Mouse (Mus musculus) liver, adult 2 months (tissue): ENCODE data around the gene Syn3. TPM values are rescaled to one million over a fixed set of nuclear protein-coding genes. Genes with fewer than 3 reads are reported as not detected.

ENCODE experiments used
- DNase-seq: peaks from one replicate; pipeline ENCODE4 v3.0.0-alpha.2; 2011; ENCODE audit warnings: low read depth, low spot score; ENCODE audit errors: extremely low read depth
- H3K27ac ChIP-seq: fragments of 200-500 bp; replicated peaks from 2 replicates; pipeline ENCODE4 v1.5.1; 2012; ENCODE audit warnings: low read depth, mild to moderate bottlenecking, control low read depth, inconsistent platforms, low read length; ENCODE audit not compliant: insufficient read depth
- H3K27me3 ChIP-seq: fragments of 200-500 bp; 2 replicates; pipeline ENCODE4 v1.6.1; 2012; ENCODE audit warnings: mild to moderate bottlenecking, moderate library complexity, low read length, inconsistent platforms; ENCODE audit not compliant: control insufficient read depth, insufficient read depth
- H3K36me3 ChIP-seq: fragments of 200-500 bp; 2 replicates; pipeline ENCODE4 v1.6.1; 2012; ENCODE audit warnings: low read length, inconsistent platforms; ENCODE audit not compliant: control insufficient read depth, insufficient read depth
- H3K4me1 ChIP-seq: fragments of 200-500 bp; 2 replicates; pipeline ENCODE4 v1.6.1; 2011; ENCODE audit warnings: low read length; ENCODE audit not compliant: control insufficient read depth, insufficient read depth
- H3K4me3 ChIP-seq: fragments of 200-500 bp; 2 replicates; pipeline ENCODE4 v1.5.1; 2011; ENCODE audit warnings: low read depth, mild to moderate bottlenecking, control low read depth, low read length, moderate library complexity; ENCODE audit not compliant: insufficient read depth
- H3K79me2 ChIP-seq: fragments of 200-500 bp; 2 replicates; pipeline ENCODE4 v1.6.1; 2012; ENCODE audit warnings: inconsistent platforms, mild to moderate bottlenecking, low read length, moderate library complexity; ENCODE audit not compliant: control insufficient read depth, insufficient read depth
- H3K9ac ChIP-seq: fragments of 200-500 bp; 2 replicates; pipeline ENCODE4 v1.6.1; 2012; ENCODE audit warnings: low read depth, mild to moderate bottlenecking, control low read depth, inconsistent platforms, low read length
- CTCF ChIP-seq: fragments of 200-500 bp; IDR thresholded peaks from 2 replicates; pipeline ENCODE4 v1.5.1; 2011; ENCODE audit warnings: low read depth, low read length, control low read depth
- POLR2A ChIP-seq: fragments of 200-500 bp; IDR thresholded peaks from 2 replicates; pipeline ENCODE4 v1.6.1; 2011; ENCODE audit warnings: low read length, control low read depth; ENCODE audit not compliant: insufficient read depth; ENCODE audit errors: extremely low read depth
- WGBS: fragments of 180-500 bp; shearing (Covaris S2); methylation state at CpG from one replicate; pipeline ENCODE4 v1.1.7; 2018; 5-methylcytosine and 5-hydroxymethylcytosine counted together
- polyA plus RNA-seq: library from polyadenylated mRNA; depleted of rRNA; stranded (reverse); fragments of >200 nt; gene quantifications from 2 replicates; pipeline ENCODE4 v1.2.3, GENCODE M21; 2012
- total RNA-seq: library from RNA; depleted of rRNA; stranded (reverse); fragments of >200 nt; gene quantifications from 2 replicates; pipeline ENCODE4 v1.2.3, GENCODE M21; 2014

Syn3 gene
- total and polyA plus RNA-seq, 2 experiments = 0.81 to 0.83 TPM

DNA sequence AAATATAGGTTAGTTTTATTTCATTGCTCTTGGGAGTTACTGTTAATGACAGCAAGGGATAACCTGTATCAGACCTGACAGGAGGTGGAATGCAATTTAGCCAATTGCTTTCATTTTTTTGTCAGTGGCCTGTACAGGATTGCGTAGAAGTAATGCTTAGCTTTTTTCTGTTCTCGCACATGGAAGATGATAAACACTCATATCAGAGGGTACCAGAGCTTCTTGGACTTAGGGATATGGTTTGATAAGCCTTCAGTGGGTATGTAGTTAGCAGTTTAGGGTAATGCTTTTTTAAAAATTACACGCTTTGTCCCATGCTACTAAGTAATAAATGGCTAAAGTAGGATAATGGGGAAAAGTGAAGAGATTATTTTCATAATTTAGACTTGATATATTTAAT, 472.3 kb downstream of the Syn3 start:
- peaks cover 20% of the 10 kb centered on the region; the same call in 1 of the 2 replicates for H3K36me3 ChIP-seq
- no peak for DNase-seq
- WGBS = 92% methylated on average over 3 of the region's 3 CpGs
- H3K27me3 ChIP-seq = no peaks in the 10 kb centered on the region
- no peaks in the 10 kb centered on the region; the same call in 1 of the 2 replicates for H3K79me2 ChIP-seq
- no peak overlapping the region for H3K27ac ChIP-seq
- TF ChIP-seq CTCF = no peak
- no peak for TF ChIP-seq POLR2A
- H3K4me3 ChIP-seq = no peak overlapping the region
- H3K4me1 ChIP-seq = peaks cover 4% of the 10 kb centered on the region
- no peak overlapping the region for H3K9ac ChIP-seq

DNA sequence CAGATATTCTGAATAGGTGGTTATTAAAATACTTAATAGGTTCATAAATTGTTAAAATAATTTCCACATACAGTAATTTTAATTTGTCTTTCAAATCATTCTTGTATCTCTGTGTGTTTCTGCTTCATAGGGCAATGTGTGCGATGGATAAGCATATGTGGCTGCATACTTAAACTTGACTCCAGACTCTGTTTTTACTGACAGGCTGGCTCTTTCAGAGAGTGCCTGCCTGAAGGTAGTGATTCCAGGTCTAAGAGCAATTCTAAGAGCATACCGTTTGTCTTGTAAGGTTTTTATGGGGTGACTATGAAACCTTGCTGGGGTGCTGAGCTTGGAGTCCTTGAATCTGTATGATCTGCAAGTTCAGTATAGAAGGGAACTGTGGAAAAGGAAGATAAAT, 472.8 kb downstream of the Syn3 start:
- peaks cover 4% of the 10 kb centered on the region for H3K4me1 ChIP-seq
- no peak overlapping the region for H3K9ac ChIP-seq
- peaks cover 17% of the 10 kb centered on the region; the same call in 1 of the 2 replicates for H3K36me3 ChIP-seq
- no peak overlapping the region for H3K27ac ChIP-seq
- no peak for DNase-seq
- 93% methylated on average over 2 of the region's 2 CpGs for WGBS
- H3K79me2 ChIP-seq = no peaks in the 10 kb centered on the region; the same call in 1 of the 2 replicates
- TF ChIP-seq CTCF = no peak
- TF ChIP-seq POLR2A = no peak
- no peak overlapping the region for H3K4me3 ChIP-seq
- H3K27me3 ChIP-seq = no peaks in the 10 kb centered on the region

DNA sequence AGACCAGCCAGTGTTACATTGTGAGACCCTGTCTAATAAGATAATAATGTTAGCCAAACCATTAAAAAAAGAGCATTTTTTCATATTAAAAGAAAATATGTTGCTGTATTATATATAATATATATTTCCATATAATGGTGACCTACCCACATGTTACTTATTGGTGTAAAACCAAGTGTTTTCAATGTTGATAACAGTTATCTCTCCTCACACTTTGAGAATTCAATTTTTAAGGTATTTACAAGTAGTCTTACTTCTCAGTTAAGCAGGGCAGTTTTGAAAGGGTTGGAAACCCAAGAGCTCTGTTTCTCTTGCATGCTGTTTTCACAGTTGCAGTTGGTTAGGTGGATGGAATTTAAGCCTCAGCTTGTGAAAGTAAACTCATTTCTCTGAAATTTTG, 475.5 kb downstream of the Syn3 start:
- no peaks in the 10 kb centered on the region; the same call in 1 of the 2 replicates for H3K79me2 ChIP-seq
- peaks cover 4% of the 10 kb centered on the region for H3K4me1 ChIP-seq
- peak; percentile 18 for DNase-seq
- H3K36me3 ChIP-seq = 0 out of 2 replicates have a peak, but pooled peaks cover 3% of the 10 kb centered on the region
- no peak for TF ChIP-seq POLR2A
- TF ChIP-seq CTCF = no peak
- no peak overlapping the region for H3K27ac ChIP-seq
- H3K4me3 ChIP-seq = no peak overlapping the region
- H3K9ac ChIP-seq = no peak overlapping the region
- H3K27me3 ChIP-seq = no peaks in the 10 kb centered on the region

DNA sequence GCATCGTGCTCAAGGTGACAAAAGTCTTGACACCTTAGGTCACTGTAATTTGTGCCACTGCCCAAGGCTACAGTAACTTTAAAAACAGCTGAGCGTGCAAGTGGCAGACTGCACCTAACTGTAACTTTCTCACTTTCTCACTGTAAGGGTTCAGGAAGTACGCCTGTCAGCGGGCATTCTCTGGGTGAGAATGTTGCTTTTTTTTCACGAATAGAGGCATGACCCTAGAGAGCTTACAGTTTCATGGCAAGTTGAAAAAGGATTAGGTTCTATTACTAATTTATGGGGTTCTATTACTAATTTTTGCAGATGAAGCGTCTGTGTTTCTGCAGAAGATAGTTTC, 476.3 kb downstream of the Syn3 start:
- peak; percentile 68 for DNase-seq
- no peaks in the 10 kb centered on the region for H3K27me3 ChIP-seq
- H3K36me3 ChIP-seq = 0 out of 2 replicates have a peak, but pooled peaks cover 3% of the 10 kb centered on the region
- peak overlapping the region; percentile 93 for H3K9ac ChIP-seq
- H3K4me3 ChIP-seq = peak overlapping the region; percentile 89
- no peaks in the 10 kb centered on the region; the same call in 1 of the 2 replicates for H3K79me2 ChIP-seq
- peak overlapping the region; percentile 90 for H3K27ac ChIP-seq
- peaks cover 4% of the 10 kb centered on the region for H3K4me1 ChIP-seq
- TF ChIP-seq CTCF (no peak), POLR2A (no peak)
- WGBS = 5% methylated on average over 6 of the region's 6 CpGs

DNA sequence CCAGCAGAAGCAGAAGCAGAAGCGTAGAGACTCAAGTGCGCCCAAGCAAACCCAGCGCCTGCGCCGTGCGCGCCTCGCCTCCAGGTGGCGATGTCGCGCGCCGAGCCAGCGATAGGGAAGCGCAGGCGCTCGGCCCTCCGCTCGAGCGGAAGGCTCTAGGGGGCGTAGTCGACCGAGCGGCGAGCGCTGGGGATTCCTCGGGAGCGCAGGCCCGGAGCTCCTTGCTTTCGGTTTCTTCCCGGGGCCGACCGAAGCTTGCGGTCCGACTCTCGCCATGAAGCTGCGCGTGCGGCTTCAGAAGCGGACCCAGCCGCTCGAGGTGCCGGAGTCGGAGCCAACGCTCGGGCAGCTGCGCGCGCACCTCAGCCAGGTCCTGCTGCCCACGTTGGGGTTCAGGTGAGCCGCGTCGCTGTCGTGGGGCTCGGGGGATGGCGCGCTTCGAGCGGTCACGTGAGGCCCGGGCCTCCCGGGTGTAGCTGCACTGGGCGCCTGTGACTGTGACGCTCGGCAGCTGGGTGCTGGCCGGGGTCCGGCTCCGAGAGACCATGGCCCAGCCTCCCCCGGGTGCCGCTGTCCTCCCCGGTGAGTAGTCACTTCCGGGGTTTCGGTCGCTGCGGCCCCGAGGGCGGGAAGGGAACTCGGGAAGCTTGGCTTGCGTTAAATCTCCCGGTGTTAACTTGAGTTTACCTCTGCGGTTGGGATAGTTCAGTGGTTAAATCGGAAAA, 476.8 kb downstream of the Syn3 start, which contains the start of gene Fbxo7:
Fbxo7 (plus strand) TSS at position 224 of the 725 bp plus-strand sequence.
- H3K79me2 ChIP-seq = no peaks in the 10 kb centered on the region; the same call in 1 of the 2 replicates
- H3K27me3 ChIP-seq = no peaks in the 10 kb centered on the region
- peak within 1 kb of the TSS; percentile 93 for H3K9ac ChIP-seq
- H3K4me1 ChIP-seq = peaks cover 4% of the 10 kb centered on the region
- WGBS = under 1% methylated on average over 82 of the region's 82 CpGs
- peak; percentile 74 for DNase-seq
- H3K27ac ChIP-seq = peak within 1 kb of the TSS; percentile 90
- H3K36me3 ChIP-seq = 0 out of 2 replicates have a peak, but pooled peaks cover 3% of the 10 kb centered on the region
- peak within 1 kb of the TSS; percentile 89 for H3K4me3 ChIP-seq
- TF ChIP-seq POLR2A = peak; percentile 60; the same call in 1 of the 2 replicates
- TF ChIP-seq CTCF = peak; percentile 92

DNA sequence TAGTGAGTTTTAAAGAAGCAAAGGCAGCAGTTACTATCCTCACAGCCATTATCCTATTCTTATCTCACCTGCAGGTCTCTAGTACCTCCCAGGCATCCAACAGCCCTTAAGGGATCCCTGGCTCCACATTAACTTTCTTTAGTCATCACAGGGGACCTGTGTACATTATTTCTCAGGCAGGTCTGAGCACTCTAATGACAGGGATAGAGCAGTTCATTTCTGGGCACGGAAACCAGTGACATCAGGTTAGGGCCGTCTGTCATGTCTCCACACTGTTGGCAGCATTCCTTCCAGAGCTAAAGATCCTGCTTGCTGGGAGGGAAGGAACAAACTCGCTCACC, 477.3 kb downstream of the Syn3 start:
- Histone ChIP-seq H3K4me3 (no peak overlapping the region), H3K36me3 (0 out of 2 replicates have a peak, but pooled peaks cover 3% of the 10 kb centered on the region), H3K27me3 (no peaks in the 10 kb centered on the region), H3K4me1 (peaks cover 4% of the 10 kb centered on the region), H3K79me2 (no peaks in the 10 kb centered on the region; the same call in 1 of the 2 replicates), H3K27ac (no peak overlapping the region), H3K9ac (peak overlapping the region; percentile 35; the same call in 1 of the 2 replicates)
- no peak for DNase-seq
- TF ChIP-seq CTCF (no peak), POLR2A (no peak)
- 4% methylated on average over 3 of the region's 3 CpGs for WGBS
